Mouse (Mus musculus): ENCODE measurements around the gene Tlk1. TPM values are rescaled to one million over a fixed set of nuclear protein-coding genes. Genes with fewer than 3 reads are reported as not detected.
"Not testable (repeated sequence)": the region's sequence is repeated elsewhere in the genome, so short reads cannot be mapped to it uniquely, and the experiment has no call there.

The Tlk1 gene
- polyA plus RNA-seq, 1 experiment from 2014 or later = 23.7 TPM

GRCm38 (mm10) chr2:70809921-70810320 lies 15.6 kb downstream of the Tlk1 start:
- Histone ChIP-seq H3K9me3 (no peaks in the 10 kb centered on the region), H3K27ac (replicated peaks) (no peak overlapping the region), H3K4me3 (no peak overlapping the region), H3K4me2 (no peak overlapping the region), H3K27me3 (no peaks in the 10 kb centered on the region), H3K9ac (no peak overlapping the region), H3K4me1 (replicated peaks) (peaks cover 17% of the 10 kb centered on the region; the same call in 1 of the 2 replicates), H3K36me3 (0 out of 2 replicates have a peak, but pooled peaks cover under 1% of the 10 kb centered on the region)
- 95% methylated on average over 3 of the region's 3 CpGs for WGBS
- no peak for ATAC-seq (ENCODE audit: low read depth)

GRCm38 (mm10) chr2:70808681-70809080 lies 16.8 kb downstream of the Tlk1 start:
- Histone ChIP-seq H3K4me2 (no peak overlapping the region), H3K27me3 (no peaks in the 10 kb centered on the region), H3K9ac (no peak overlapping the region), H3K36me3 (peaks cover 3% of the 10 kb centered on the region; the same call in 1 of the 2 replicates), H3K4me3 (no peak overlapping the region), H3K27ac (replicated peaks) (no peak overlapping the region), H3K9me3 (no peaks in the 10 kb centered on the region), H3K4me1 (replicated peaks) (peaks cover 14% of the 10 kb centered on the region; the same call in 1 of the 2 replicates)
- no peak for ATAC-seq (ENCODE audit: low read depth)

- peaks cover 18% of the 10 kb centered on the region; the same call in 1 of the 2 replicates for H3K4me1 ChIP-seq (replicated peaks)
- WGBS = 87% methylated on average over 3 of the region's 3 CpGs
- not testable (repeated sequence) for H3K36me3 ChIP-seq; H3K4me3 ChIP-seq; H3K9me3 ChIP-seq; H3K9ac ChIP-seq; H3K27ac ChIP-seq (replicated peaks); H3K4me2 ChIP-seq; H3K27me3 ChIP-seq; ATAC-seq (ENCODE audit: low read depth)
These were observed 17.9 kb downstream of the Tlk1 start for GRCm38 (mm10) chr2:70807678-70808077.

- WGBS = 86% methylated on average over 5 of the region's 5 CpGs
- H3K9ac ChIP-seq = no peak overlapping the region
- no peaks in the 10 kb centered on the region for H3K27me3 ChIP-seq
- no peak for ATAC-seq (ENCODE audit: low read depth)
- peaks cover 3% of the 10 kb centered on the region; the same call in 1 of the 2 replicates for H3K36me3 ChIP-seq
- H3K27ac ChIP-seq (replicated peaks) = no peak overlapping the region
- no peak overlapping the region for H3K4me2 ChIP-seq
- H3K4me3 ChIP-seq = no peak overlapping the region
- no peaks in the 10 kb centered on the region for H3K9me3 ChIP-seq
- peaks cover 17% of the 10 kb centered on the region; the same call in 1 of the 2 replicates for H3K4me1 ChIP-seq (replicated peaks)
These were observed 19.5 kb downstream of the Tlk1 start for GRCm38 (mm10) chr2:70806020-70806419.

GRCm38 (mm10) chr2:70803696-70804095 lies 21.8 kb downstream of the Tlk1 start:
- WGBS = 94% methylated on average over 4 of the region's 4 CpGs
- not testable (repeated sequence) for H3K27me3 ChIP-seq; H3K4me3 ChIP-seq; H3K9me3 ChIP-seq; H3K4me1 ChIP-seq (replicated peaks); H3K36me3 ChIP-seq; H3K27ac ChIP-seq (replicated peaks); H3K4me2 ChIP-seq; ATAC-seq (ENCODE audit: low read depth); H3K9ac ChIP-seq

GRCm38 (mm10) chr2:70802658-70803057 lies 22.9 kb downstream of the Tlk1 start:
- no peak overlapping the region for H3K4me3 ChIP-seq
- no peaks in the 10 kb centered on the region for H3K27me3 ChIP-seq
- no peak overlapping the region for H3K27ac ChIP-seq (replicated peaks)
- peaks cover 11% of the 10 kb centered on the region; the same call in 1 of the 2 replicates for H3K4me1 ChIP-seq (replicated peaks)
- no peak overlapping the region for H3K4me2 ChIP-seq
- H3K36me3 ChIP-seq = peaks cover 3% of the 10 kb centered on the region; the same call in 1 of the 2 replicates
- 45% methylated on average over 6 of the region's 6 CpGs for WGBS
- no peaks in the 10 kb centered on the region for H3K9me3 ChIP-seq
- no peak overlapping the region for H3K9ac ChIP-seq
- ATAC-seq (ENCODE audit: low read depth) = no peak

- peaks cover 11% of the 10 kb centered on the region; the same call in 1 of the 2 replicates for H3K4me1 ChIP-seq (replicated peaks)
- ATAC-seq (ENCODE audit: low read depth) = no peak
- no peaks in the 10 kb centered on the region for H3K27me3 ChIP-seq
- H3K9ac ChIP-seq = no peak overlapping the region
- H3K36me3 ChIP-seq = peaks cover 3% of the 10 kb centered on the region; the same call in 1 of the 2 replicates
- no peak overlapping the region for H3K4me3 ChIP-seq
- H3K27ac ChIP-seq (replicated peaks) = no peak overlapping the region
- no peaks in the 10 kb centered on the region for H3K9me3 ChIP-seq
- H3K4me2 ChIP-seq = no peak overlapping the region
These were observed 24.0 kb downstream of the Tlk1 start for GRCm38 (mm10) chr2:70801543-70801942.

GRCm38 (mm10) chr2:70800396-70800795 lies 25.1 kb downstream of the Tlk1 start:
- H3K36me3 ChIP-seq = peaks cover 3% of the 10 kb centered on the region; the same call in 1 of the 2 replicates
- no peak overlapping the region for H3K9ac ChIP-seq
- no peak overlapping the region for H3K4me2 ChIP-seq
- no peaks in the 10 kb centered on the region for H3K9me3 ChIP-seq
- H3K4me3 ChIP-seq = no peak overlapping the region
- ATAC-seq (ENCODE audit: low read depth) = no peak
- H3K4me1 ChIP-seq (replicated peaks) = peaks cover 11% of the 10 kb centered on the region; the same call in 1 of the 2 replicates
- 96% methylated on average over 1 of the region's 1 CpGs for WGBS
- no peak overlapping the region for H3K27ac ChIP-seq (replicated peaks)
- H3K27me3 ChIP-seq = no peaks in the 10 kb centered on the region

- Histone ChIP-seq H3K4me1 (replicated peaks) (0 out of 2 replicates have a peak, but pooled peaks cover 4% of the 10 kb centered on the region), H3K9me3 (no peaks in the 10 kb centered on the region), H3K27ac (replicated peaks) (no peak overlapping the region), H3K4me2 (no peak overlapping the region), H3K4me3 (no peak overlapping the region), H3K27me3 (no peaks in the 10 kb centered on the region), H3K9ac (no peak overlapping the region), H3K36me3 (0 out of 2 replicates have a peak, but pooled peaks cover 5% of the 10 kb centered on the region)
- ATAC-seq (ENCODE audit: low read depth) = no peak
- 92% methylated on average over 4 of the region's 4 CpGs for WGBS
These were observed 32.3 kb downstream of the Tlk1 start for GRCm38 (mm10) chr2:70793276-70793675.

- Histone ChIP-seq H3K9ac (no peak overlapping the region), H3K4me2 (no peak overlapping the region), H3K4me1 (replicated peaks) (no peaks in the 10 kb centered on the region), H3K27ac (replicated peaks) (no peak overlapping the region), H3K4me3 (no peak overlapping the region), H3K36me3 (0 out of 2 replicates have a peak, but pooled peaks cover 5% of the 10 kb centered on the region), H3K27me3 (no peaks in the 10 kb centered on the region), H3K9me3 (no peaks in the 10 kb centered on the region)
- WGBS = 93% methylated on average over 2 of the region's 2 CpGs
- ATAC-seq (ENCODE audit: low read depth) = no peak
These were observed 35.3 kb downstream of the Tlk1 start for GRCm38 (mm10) chr2:70790246-70790645.

- Histone ChIP-seq H3K27me3 (no peaks in the 10 kb centered on the region), H3K9ac (no peak overlapping the region), H3K4me2 (no peak overlapping the region), H3K27ac (replicated peaks) (no peak overlapping the region), H3K4me3 (no peak overlapping the region), H3K9me3 (no peaks in the 10 kb centered on the region), H3K36me3 (no peaks in the 10 kb centered on the region), H3K4me1 (replicated peaks) (no peaks in the 10 kb centered on the region)
- ATAC-seq (ENCODE audit: low read depth) = no peak
- 90% methylated on average over 3 of the region's 3 CpGs for WGBS
These were observed 36.2 kb downstream of the Tlk1 start for GRCm38 (mm10) chr2:70789331-70789730.

GRCm38 (mm10) chr2:70784447-70784846 lies 41.1 kb downstream of the Tlk1 start:
- Histone ChIP-seq H3K9ac (no peak overlapping the region), H3K36me3 (no peaks in the 10 kb centered on the region), H3K9me3 (no peaks in the 10 kb centered on the region), H3K27ac (replicated peaks) (no peak overlapping the region), H3K27me3 (no peaks in the 10 kb centered on the region), H3K4me3 (no peak overlapping the region), H3K4me1 (replicated peaks) (peaks cover 6% of the 10 kb centered on the region; the same call in 1 of the 2 replicates), H3K4me2 (no peak overlapping the region)
- 76% methylated on average over 4 of the region's 4 CpGs for WGBS
- no peak for ATAC-seq (ENCODE audit: low read depth)

- no peak for ATAC-seq (ENCODE audit: low read depth)
- Histone ChIP-seq H3K36me3 (no peaks in the 10 kb centered on the region), H3K9me3 (no peaks in the 10 kb centered on the region), H3K4me1 (replicated peaks) (peaks cover 6% of the 10 kb centered on the region; the same call in 1 of the 2 replicates), H3K9ac (no peak overlapping the region), H3K27ac (replicated peaks) (no peak overlapping the region), H3K4me2 (no peak overlapping the region), H3K27me3 (no peaks in the 10 kb centered on the region), H3K4me3 (no peak overlapping the region)
- 82% methylated on average over 8 of the region's 8 CpGs for WGBS
These were observed 42.0 kb downstream of the Tlk1 start for GRCm38 (mm10) chr2:70783504-70783903.

Measured in neural tube, embryonic 13.5 days (tissue).